Mouse (Mus musculus) liver, adult 2 months (tissue): Measurements from ENCODE around the gene Vps41.

Experiments used
- CTCF ChIP-seq: fragments of 200-500 bp; IDR thresholded peaks from 2 replicates; pipeline ENCODE4 v1.5.1; 2011; ENCODE audit warnings: low read depth, low read length, control low read depth
- POLR2A ChIP-seq: fragments of 200-500 bp; IDR thresholded peaks from 2 replicates; pipeline ENCODE4 v1.6.1; 2011; ENCODE audit warnings: low read length, control low read depth; ENCODE audit not compliant: insufficient read depth; ENCODE audit errors: extremely low read depth

- TF ChIP-seq CTCF (no peak), POLR2A (no peak)
These were observed 77.4 kb downstream of the Vps41 start for GRCm38 (mm10) chr13:18794454-18794853.
